9 mouse cellular contexts compared by ENCODE assay signal in the genomic region with DNA sequence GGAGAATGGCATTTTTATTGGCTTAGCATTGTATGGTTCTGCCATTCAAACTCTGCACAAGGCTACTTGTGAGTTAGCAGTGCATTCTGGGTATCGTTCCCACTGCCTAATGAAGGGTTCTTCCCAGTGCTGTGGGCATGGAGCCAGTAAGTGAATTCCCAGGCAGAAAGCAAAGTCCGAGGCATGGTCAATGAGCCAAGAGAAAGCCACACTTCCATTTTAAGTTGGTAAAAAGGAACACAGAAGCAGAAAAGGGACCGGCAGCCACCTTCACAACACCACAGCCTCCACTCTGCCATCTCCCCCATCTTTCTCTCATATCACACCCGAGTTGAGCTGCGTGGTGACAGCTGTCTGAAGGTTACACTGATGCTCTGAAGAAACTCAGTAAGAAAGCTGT.
DNase-seq lines count a peak whose midpoint lies in the region; ATAC-seq and TF ChIP-seq lines count a peak whose summit lies in the region.
"Had no signal": no experiment of that assay in that cellular context is flagged by ENCODE, and none has a peak within 500 bp of the region (broad histone marks: within the 10 kb centered on the region; RNA-seq: fewer than 3 reads in every experiment).

No protein-coding gene starts in this region.

- no peaks in the 10 kb centered on the region for H3K9me3 ChIP-seq in forebrain, embryonic 16.5 days (ENCODE audit: control insufficient read depth, low read length)

- H3K4me2 ChIP-seq in forebrain, embryonic 16.5 days (ENCODE audit: low read length) = no peak overlapping the region

- peaks cover 19% of the 10 kb centered on the region for H3K4me1 ChIP-seq in forebrain, embryonic 16.5 days (replicated peaks; ENCODE audit: control insufficient read depth, insufficient read depth, low read length)

- WGBS in forebrain, embryonic 16.5 days = 13% methylated on average over 5 of the region's 5 CpGs

- H3K36me3 ChIP-seq in forebrain, embryonic 16.5 days (ENCODE audit: control insufficient read depth, insufficient read depth) = no peaks in the 10 kb centered on the region

- intact Hi-C loops in heart, postnatal 10 days (cut with DNase I) = no loop called here
- intact Hi-C loops in left cerebral cortex, postnatal 4 days (cut with DNase I) = no loop called here

- DNase-seq in layer of hippocampus, adult 2 months (ENCODE audit: low spot score in 2 of 2) = peak; percentile 40 to 44
- DNase-seq in layer of hippocampus, postnatal 25 days (ENCODE audit: extremely low spot score in 1 of 2, low spot score in 1 of 2) = no peak
- DNase-seq in heart, postnatal 10 days = peak; percentile 73 to 80
- DNase-seq in left cerebral cortex, postnatal 4 days = peak; percentile 68
- peak; percentile 38 for DNase-seq in thymus, postnatal 25 days
- DNase-seq in urinary bladder, postnatal 25 days (ENCODE audit: low spot score) = no peak

- peak overlapping the region; percentile 46; the same call in 1 of the 2 replicates for H3K27ac ChIP-seq in layer of hippocampus, adult 2 months
- H3K27ac ChIP-seq in forebrain, embryonic 16.5 days (ENCODE audit: low read length) = peak overlapping the region; percentile 9; the same call in 1 of the 2 replicates
- H3K27ac ChIP-seq: left cerebral cortex, adult 2 months had no signal

- H3K9ac ChIP-seq in forebrain, embryonic 16.5 days (replicated peaks; ENCODE audit: low read depth, low read length) = no peak overlapping the region

- TF ChIP-seq CTCF in layer of hippocampus, adult 2 months (conservative IDR thresholded peaks at IDR 0.05) = no peak

- H3K4me3 ChIP-seq in layer of hippocampus, adult 2 months = no peak overlapping the region
- no peak overlapping the region for H3K4me3 ChIP-seq in forebrain, embryonic 16.5 days (replicated peaks; ENCODE audit: low read length)
- H3K4me3 ChIP-seq: left cerebral cortex, adult 2 months had no signal

- ATAC-seq in forebrain, embryonic 16.5 days = peak; percentile 51; the same call in 1 of the 2 replicates
- no peak for ATAC-seq in erythroblast, adult 5-6 weeks (replicated peaks; ENCODE audit: low FRiP score, poor library complexity, severe bottlenecking)

- H3K27me3 ChIP-seq in forebrain, embryonic 16.5 days (replicated peaks; ENCODE audit: control insufficient read depth, insufficient read depth, low read length) = peaks cover 12% of the 10 kb centered on the region

Comparison
In these comparisons a context has a peak if more than half of its experiments do, and no peak if none do; other contexts are left out.
1. DNase-seq: peak in layer of hippocampus, adult 2 months (2 of 2), heart, postnatal 10 days (2 of 2), left cerebral cortex, postnatal 4 days (single experiment) and thymus, postnatal 25 days (single experiment); none in layer of hippocampus, postnatal 25 days (0 of 2) and urinary bladder, postnatal 25 days (single experiment).